Mouse (Mus musculus) hindbrain, embryonic 11.5 days (tissue): ENCODE data around the gene Olfr170. TPM values are rescaled to one million over a fixed set of nuclear protein-coding genes. Genes with fewer than 3 reads are reported as not detected.
"Not testable (repeated sequence)": the region's sequence is repeated elsewhere in the genome, so short reads cannot be mapped to it uniquely, and the experiment has no call there.

Source experiments
- ATAC-seq: fragments of 200-750 bp; cut with Nextera tagmentation; 2 replicates; pipeline ENCODE4 v1.8.0; 2017; ENCODE audit warnings: mild to moderate bottlenecking, moderate TSS enrichment, moderate library complexity; ENCODE audit not compliant: low FRiP score
- DNase-seq: peaks from one replicate; pipeline ENCODE4 v3.0.0-alpha.2; 2015; ENCODE audit warnings: low spot score
- H3K27ac ChIP-seq: fragments of 300-500 bp; sonication (generic); 2 replicates; pipeline ENCODE4 v1.5.1; 2014; ENCODE audit warnings: mild to moderate bottlenecking, low read depth, low read length
- H3K27me3 ChIP-seq: fragments of 300-500 bp; sonication (generic); 2 replicates; pipeline ENCODE4 v1.6.1; 2014; ENCODE audit warnings: mild to moderate bottlenecking, low read length, moderate library complexity, mixed read lengths; ENCODE audit not compliant: control insufficient read depth, insufficient read depth
- H3K36me3 ChIP-seq: fragments of 300-500 bp; sonication (generic); 2 replicates; pipeline ENCODE4 v1.6.1; 2014; ENCODE audit warnings: mild to moderate bottlenecking, low read length, moderate library complexity, mixed read lengths; ENCODE audit not compliant: control insufficient read depth, insufficient read depth
- H3K4me1 ChIP-seq: fragments of 300-500 bp; sonication (generic); replicated peaks from 2 replicates; pipeline ENCODE4 v1.6.1; 2014; ENCODE audit warnings: low read length, mixed read lengths; ENCODE audit not compliant: control insufficient read depth, insufficient read depth
- H3K4me2 ChIP-seq: fragments of 300-500 bp; sonication (generic); replicated peaks from 2 replicates; pipeline ENCODE4 v1.6.1; 2014; ENCODE audit warnings: mild to moderate bottlenecking, low read depth, low read length
- H3K4me3 ChIP-seq: fragments of 300-500 bp; sonication (generic); 2 replicates; pipeline ENCODE4 v1.5.1; 2014; ENCODE audit warnings: low read depth, low read length
- H3K9ac ChIP-seq: fragments of 300-500 bp; sonication (generic); 2 replicates; pipeline ENCODE4 v1.6.1; 2014; ENCODE audit warnings: low read depth, low read length
- H3K9me3 ChIP-seq: fragments of 300-500 bp; sonication (generic); 2 replicates; pipeline ENCODE4 v1.6.1; 2016; ENCODE audit warnings: low read length; ENCODE audit not compliant: control insufficient read depth
- WGBS: fragments of 180-500 bp; shearing (Covaris S2); extraction: QIAGEN DNeasy Blood & Tissue Kit; methylation state at CpG from one replicate; pipeline ENCODE4 v1.1.7; 2014; 5-methylcytosine and 5-hydroxymethylcytosine counted together
- polyA plus RNA-seq: library from polyadenylated mRNA; unstranded; fragments of >200 nt; fragmentation: Nextera tagmentation; extraction: Ambion mirVana; gene quantifications from 2 replicates; pipeline ENCODE4 v1.2.1, GENCODE M21; 2014

Olfr170 gene
- polyA plus RNA-seq: not detected in 2 replicates

- not testable (repeated sequence) for ATAC-seq, H3K9ac ChIP-seq, H3K36me3 ChIP-seq, H3K27me3 ChIP-seq, H3K4me3 ChIP-seq, H3K9me3 ChIP-seq, H3K4me1 ChIP-seq, H3K27ac ChIP-seq, DNase-seq, H3K4me2 ChIP-seq
- WGBS: 88% methylated on average over 2 of the region's 2 CpGs
Measured at GRCm38 (mm10) chr16:19611782-19612181, at the start of gene Olfr170. Gene Olfr170 (minus strand): TSS chr16:19611882.

DNA sequence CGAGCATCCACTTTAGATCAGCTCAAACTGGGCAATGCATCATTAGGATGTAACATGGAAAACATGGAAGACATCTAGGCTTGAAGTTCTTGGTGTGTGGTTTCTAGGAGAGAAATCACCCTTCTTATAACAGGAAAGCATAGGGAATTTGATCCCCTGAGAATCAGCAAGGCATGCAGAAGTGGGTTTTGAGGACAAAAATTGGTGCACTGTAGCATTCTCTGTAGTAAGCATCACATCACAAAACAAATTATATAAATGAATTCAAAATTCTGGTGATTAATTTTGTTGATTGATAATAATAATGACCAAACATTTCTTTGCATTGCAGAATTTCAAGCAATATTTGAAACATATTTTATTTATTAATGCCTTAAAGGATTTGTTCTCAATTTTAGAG is 18.1 kb upstream of the Olfr170 start, which contains the start of gene Olfr171:
Gene Olfr171, minus strand, starts transcription at position 101 of the 400 bp plus-strand sequence.
- WGBS: 77% methylated on average over 1 of the region's 1 CpGs
- no peak within 1 kb of the TSS for H3K27ac ChIP-seq
- no peak within 1 kb of the TSS for H3K4me3 ChIP-seq
- H3K4me1 ChIP-seq: no peaks in the 10 kb centered on the region
- no peak for ATAC-seq
- H3K27me3 ChIP-seq: no peaks in the 10 kb centered on the region
- H3K36me3 ChIP-seq: no peaks in the 10 kb centered on the region
- no peak within 1 kb of the TSS for H3K4me2 ChIP-seq
- no peaks in the 10 kb centered on the region for H3K9me3 ChIP-seq
- no peak within 1 kb of the TSS for H3K9ac ChIP-seq
- no peak for DNase-seq

- DNase-seq: no peak
- Histone ChIP-seq H3K9me3 (no peaks in the 10 kb centered on the region), H3K36me3 (no peaks in the 10 kb centered on the region), H3K4me2 (no peak overlapping the region), H3K27me3 (no peaks in the 10 kb centered on the region), H3K9ac (no peak overlapping the region), H3K4me1 (no peaks in the 10 kb centered on the region), H3K27ac (no peak overlapping the region), H3K4me3 (no peak overlapping the region)
- 55% methylated on average over 2 of the region's 2 CpGs for WGBS
- ATAC-seq: no peak
Measured at GRCm38 (mm10) chr16:19603166-19603565, 8.5 kb downstream of the Olfr170 start.

GRCm38 (mm10) chr16:19571709-19572108 is 40.0 kb downstream of the Olfr170 start, which contains the start of gene Olfr169:
Gene Olfr169 (minus strand): TSS chr16:19571809.
- not testable (repeated sequence) for H3K27me3 ChIP-seq, ATAC-seq
- 92% methylated on average over 2 of the region's 2 CpGs for WGBS

More at GRCm38 (mm10) chr16:19571709-19572108, 40.0 kb downstream of the Olfr170 start, which contains the start of gene Olfr169:
- H3K27ac ChIP-seq, H3K36me3 ChIP-seq, H3K4me2 ChIP-seq, H3K9ac ChIP-seq, H3K4me3 ChIP-seq, H3K9me3 ChIP-seq, H3K4me1 ChIP-seq, DNase-seq: not testable (repeated sequence)

Other genes with a start within 250 kb of the Olfr170 start
- gene Olfr165, start 188.7 kb downstream of the Olfr170 start, polyA plus RNA-seq: not detected in 2 replicates
- not detected in 2 replicates for gene Olfr166, start 128.2 kb downstream of the Olfr170 start, polyA plus RNA-seq
- not detected in 2 replicates for gene Olfr167, start 89.6 kb downstream of the Olfr170 start, polyA plus RNA-seq
- gene Olfr168, start 76.3 kb downstream of the Olfr170 start, polyA plus RNA-seq: not detected in 2 replicates
- not detected in 2 replicates for gene Olfr169, start 40.1 kb downstream of the Olfr170 start, polyA plus RNA-seq
- gene Olfr171, start 18.0 kb upstream of the Olfr170 start, polyA plus RNA-seq: not detected in 2 replicates
- 0.08 TPM in 1 of 2 replicates, not detected in the other for gene Lamp3, start 94.5 kb upstream of the Olfr170 start, polyA plus RNA-seq
- gene B3gnt5, start 148.3 kb upstream of the Olfr170 start, polyA plus RNA-seq: 50.7 and 52.0 TPM in 2 replicates